Mouse (Mus musculus) ES-Bruce4 (cell line): ENCODE results near the gene Rxfp2. TPM values are rescaled to one million over a fixed set of nuclear protein-coding genes. Genes with fewer than 3 reads are reported as not detected.

Experiments
- H3K27ac ChIP-seq: 2 replicates; pipeline ENCODE4 v1.5.1; 2012; ENCODE audit warnings: low read length, inconsistent platforms; ENCODE audit not compliant: insufficient read depth
- H3K27me3 ChIP-seq: 2 replicates; pipeline ENCODE4 v1.6.1; 2012; ENCODE audit warnings: mild to moderate bottlenecking, low read length, inconsistent platforms; ENCODE audit not compliant: control insufficient read depth, poor library complexity, insufficient read depth, severe bottlenecking
- H3K36me3 ChIP-seq: 2 replicates; pipeline ENCODE4 v1.6.1; 2012; ENCODE audit warnings: inconsistent platforms, mild to moderate bottlenecking, low read length, moderate library complexity; ENCODE audit not compliant: control insufficient read depth, poor library complexity, insufficient read depth, severe bottlenecking
- H3K4me1 ChIP-seq: one replicate; pipeline ENCODE4 v1.8.1; 2011; ENCODE audit warnings: low read length; ENCODE audit not compliant: control insufficient read depth, insufficient read depth
- H3K4me3 ChIP-seq: 2 replicates; pipeline ENCODE4 v1.5.1; 2011; ENCODE audit warnings: low read depth, mild to moderate bottlenecking, low read length
- H3K9ac ChIP-seq: 2 replicates; pipeline ENCODE4 v1.6.1; 2012; ENCODE audit warnings: low read depth, mild to moderate bottlenecking, inconsistent platforms; ENCODE audit not compliant: poor library complexity, severe bottlenecking
- H3K9me3 ChIP-seq: replicated peaks from 2 replicates; pipeline ENCODE4 v1.6.1; 2012; ENCODE audit warnings: mild to moderate bottlenecking, low read length, inconsistent platforms; ENCODE audit not compliant: control insufficient read depth, poor library complexity, insufficient read depth, severe bottlenecking
- CTCF ChIP-seq: IDR thresholded peaks from one replicate; pipeline ENCODE4 v1.8.1; 2011; ENCODE audit warnings: low read depth, low read length
- EP300 ChIP-seq: IDR thresholded peaks from 2 replicates; pipeline ENCODE4 v1.6.1; 2011; ENCODE audit warnings: low read depth, low read length; ENCODE audit not compliant: insufficient read depth
- POLR2A ChIP-seq: IDR thresholded peaks from one replicate; pipeline ENCODE4 v1.8.1; 2011; ENCODE audit warnings: low read length; ENCODE audit not compliant: insufficient read depth
- polyA plus RNA-seq: library from polyadenylated mRNA; stranded (reverse); fragments of >200 nt; gene quantifications from 2 replicates; pipeline ENCODE4 v1.2.4, GENCODE M21; 2011; ENCODE audit warnings: low read depth; ENCODE audit not compliant: missing spikeins, insufficient read depth, insufficient read length

Rxfp2 gene
- polyA plus RNA-seq, 1 experiment, result 0.61 TPM

DNA sequence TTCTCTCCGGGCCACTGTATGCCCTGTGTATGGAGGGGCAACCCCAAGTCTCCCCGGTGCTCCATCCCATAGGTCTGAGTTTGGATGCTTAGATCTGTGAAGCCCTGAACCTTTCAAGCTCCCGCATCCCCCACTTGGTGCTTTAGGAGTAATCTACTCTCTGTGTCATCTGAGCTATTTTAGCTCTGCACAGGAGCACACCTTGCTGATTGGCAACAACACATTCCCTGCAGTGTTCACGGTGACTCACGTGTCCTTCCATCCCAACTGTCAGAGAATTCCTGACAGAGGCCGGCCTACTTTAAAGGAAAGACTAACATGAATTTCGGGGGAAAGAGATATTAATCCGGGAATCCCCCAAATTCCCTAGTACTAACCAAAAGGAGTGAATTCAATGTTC is 102.2 kb downstream of the Rxfp2 start:
- no peaks in the 10 kb centered on the region for H3K27me3 ChIP-seq
- no peaks in the 10 kb centered on the region for H3K9me3 ChIP-seq
- no peak overlapping the region for H3K9ac ChIP-seq
- H3K4me3 ChIP-seq, result no peak overlapping the region
- no peak overlapping the region for H3K27ac ChIP-seq
- no peaks in the 10 kb centered on the region for H3K36me3 ChIP-seq
- TF ChIP-seq CTCF (no peak), EP300 (no peak), POLR2A (no peak)
- H3K4me1 ChIP-seq, result no peaks in the 10 kb centered on the region

- no peaks in the 10 kb centered on the region for H3K4me1 ChIP-seq
- TF ChIP-seq POLR2A, result no peak
- no peak for TF ChIP-seq EP300
- no peak for TF ChIP-seq CTCF
These were observed 103.6 kb downstream of the Rxfp2 start for GRCm38 (mm10) chr5:150122095-150122494.

DNA sequence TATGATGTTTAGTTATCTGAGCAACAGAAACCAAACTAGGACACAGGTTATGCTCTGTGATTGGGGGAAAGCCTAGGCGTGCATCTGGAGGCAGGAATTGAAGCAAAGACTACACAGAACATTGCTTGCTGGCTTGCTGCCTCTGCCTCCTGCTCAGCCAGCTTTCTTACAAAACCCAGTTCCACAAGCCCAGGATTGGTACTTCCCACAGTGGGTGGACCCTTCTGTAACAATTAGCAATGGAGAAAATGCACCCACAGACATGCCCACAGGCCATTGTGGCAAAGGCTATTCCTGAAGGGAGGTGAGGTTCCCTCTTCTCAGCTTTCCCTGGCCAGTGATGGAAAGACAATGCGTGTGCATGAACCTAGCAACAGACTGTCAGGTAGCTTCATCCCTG is 104.1 kb downstream of the Rxfp2 start:
- TF ChIP-seq CTCF (no peak), POLR2A (no peak), EP300 (no peak)
- H3K27ac ChIP-seq, result no peak overlapping the region
- H3K4me1 ChIP-seq, result no peaks in the 10 kb centered on the region
- no peak overlapping the region for H3K9ac ChIP-seq
- no peaks in the 10 kb centered on the region for H3K9me3 ChIP-seq
- H3K4me3 ChIP-seq, result no peak overlapping the region
- no peaks in the 10 kb centered on the region for H3K27me3 ChIP-seq
- no peaks in the 10 kb centered on the region for H3K36me3 ChIP-seq

More at GRCm38 (mm10) chr5:150122095-150122494, 103.6 kb downstream of the Rxfp2 start:
- H3K27ac ChIP-seq, result no peak overlapping the region
- no peak overlapping the region for H3K4me3 ChIP-seq
- no peak overlapping the region for H3K9ac ChIP-seq
- H3K9me3 ChIP-seq, result no peaks in the 10 kb centered on the region
- no peaks in the 10 kb centered on the region for H3K36me3 ChIP-seq
- H3K27me3 ChIP-seq, result no peaks in the 10 kb centered on the region

DNA sequence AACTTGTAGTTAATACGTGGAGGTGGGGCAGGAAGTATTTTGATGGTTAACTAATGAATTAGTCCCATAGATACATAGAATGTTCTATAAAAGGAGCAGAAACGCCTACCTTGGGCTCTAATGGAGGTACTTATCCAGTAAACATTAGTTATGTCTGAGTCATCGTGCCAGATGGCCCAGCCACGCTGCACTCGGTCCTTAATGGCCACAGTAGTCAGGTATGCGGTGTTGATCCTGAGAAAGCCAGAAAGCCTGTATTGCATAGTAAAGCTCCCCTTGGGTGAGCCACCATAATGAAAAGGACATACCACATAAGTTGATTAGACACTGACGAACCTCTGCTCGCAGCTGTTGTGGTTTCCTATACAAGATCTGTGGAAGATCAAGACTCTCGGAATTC is 107.4 kb downstream of the Rxfp2 start:
- no peak overlapping the region for H3K9ac ChIP-seq
- H3K27ac ChIP-seq, result no peak overlapping the region
- no peaks in the 10 kb centered on the region for H3K9me3 ChIP-seq
- no peaks in the 10 kb centered on the region for H3K27me3 ChIP-seq
- H3K4me3 ChIP-seq, result no peak overlapping the region
- no peaks in the 10 kb centered on the region for H3K36me3 ChIP-seq
- no peaks in the 10 kb centered on the region for H3K4me1 ChIP-seq
- no peak for TF ChIP-seq CTCF
- no peak for TF ChIP-seq EP300
- TF ChIP-seq POLR2A, result no peak

DNA sequence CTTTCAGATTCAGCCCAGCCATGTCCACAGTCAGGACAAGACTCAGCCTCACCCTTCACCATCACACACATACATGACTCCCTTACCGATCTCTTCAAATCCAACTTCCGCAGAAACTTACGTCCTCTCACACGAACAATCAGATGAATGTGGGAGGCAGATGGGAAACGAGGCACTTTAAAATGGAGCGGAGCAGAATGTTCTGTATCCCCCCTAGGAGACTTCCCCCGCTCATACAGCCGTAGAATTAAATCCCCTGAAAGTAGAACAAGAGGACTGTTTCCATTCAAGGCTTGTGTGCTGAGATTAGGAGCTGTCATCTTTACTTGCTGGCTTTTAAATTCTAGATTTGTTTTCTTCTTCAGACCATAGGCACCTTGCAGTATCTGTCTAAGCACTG is 110.0 kb downstream of the Rxfp2 start:
- Histone ChIP-seq H3K4me1 (no peaks in the 10 kb centered on the region), H3K9ac (no peak overlapping the region), H3K27me3 (no peaks in the 10 kb centered on the region), H3K36me3 (no peaks in the 10 kb centered on the region), H3K27ac (no peak overlapping the region), H3K4me3 (no peak overlapping the region), H3K9me3 (no peaks in the 10 kb centered on the region)
- TF ChIP-seq CTCF (no peak), EP300 (no peak), POLR2A (no peak)

DNA sequence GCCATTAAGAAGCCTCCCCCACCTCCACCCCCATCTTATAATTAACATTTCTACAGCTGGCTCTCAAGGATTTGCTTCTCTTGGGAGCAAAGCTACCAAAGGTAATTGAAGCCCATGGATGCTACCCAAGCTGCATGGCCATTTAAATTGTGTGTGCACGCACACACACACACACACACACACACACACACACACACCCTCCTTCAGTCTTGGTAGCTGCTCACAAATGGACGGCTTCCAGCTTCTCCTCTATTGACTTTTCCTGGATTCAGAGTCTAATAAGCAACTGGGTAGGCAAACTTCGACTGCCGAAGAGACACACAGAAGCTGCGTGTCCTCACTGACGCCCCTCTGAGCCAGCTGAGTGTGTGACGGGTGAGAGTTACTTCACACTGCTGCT is 111.7 kb downstream of the Rxfp2 start:
- Histone ChIP-seq H3K36me3 (no peaks in the 10 kb centered on the region), H3K27ac (no peak overlapping the region), H3K4me3 (no peak overlapping the region), H3K9ac (no peak overlapping the region), H3K27me3 (no peaks in the 10 kb centered on the region), H3K9me3 (no peaks in the 10 kb centered on the region), H3K4me1 (no peaks in the 10 kb centered on the region)
- TF ChIP-seq EP300, result no peak
- TF ChIP-seq CTCF, result no peak
- no peak for TF ChIP-seq POLR2A

DNA sequence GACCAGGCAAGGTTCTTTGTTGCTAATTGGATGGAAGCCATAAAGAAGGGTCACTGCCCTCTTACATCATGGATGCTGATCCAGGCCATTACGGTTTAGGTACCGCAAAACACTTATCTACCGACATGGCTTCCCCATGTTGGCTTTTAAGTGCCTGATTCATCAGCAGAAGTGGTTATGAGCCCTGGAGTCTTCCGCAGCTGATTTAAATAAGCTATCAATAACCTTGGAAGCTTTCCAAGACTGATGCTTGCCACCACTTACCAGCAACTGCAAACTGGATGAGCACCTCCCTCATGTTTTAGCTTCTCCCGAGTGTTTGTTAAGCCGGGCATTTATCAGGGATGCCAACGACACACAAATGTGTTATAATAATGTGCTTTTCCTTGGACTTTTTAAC is 112.7 kb downstream of the Rxfp2 start:
- Histone ChIP-seq H3K9me3 (no peaks in the 10 kb centered on the region), H3K9ac (no peak overlapping the region), H3K27ac (no peak overlapping the region), H3K27me3 (no peaks in the 10 kb centered on the region), H3K36me3 (no peaks in the 10 kb centered on the region), H3K4me3 (no peak overlapping the region), H3K4me1 (no peaks in the 10 kb centered on the region)
- no peak for TF ChIP-seq CTCF
- no peak for TF ChIP-seq EP300
- no peak for TF ChIP-seq POLR2A

Other genes with a start within 250 kb of the Rxfp2 start
- 28.4 and 35.3 TPM in 2 replicates for gene Fry, start 100.0 kb downstream of the Rxfp2 start, polyA plus RNA-seq